Mouse (Mus musculus): ENCODE results near the gene Kcne2. TPM values are rescaled to one million over a fixed set of nuclear protein-coding genes. Genes with fewer than 3 reads are reported as not detected.

The Kcne2 gene
- polyA plus RNA-seq, 1 experiment = not detected

- Histone ChIP-seq H3K36me3 (ENCODE audit: control insufficient read depth, insufficient read depth) (no peaks in the 10 kb centered on the region), H3K27me3 (ENCODE audit: control insufficient read depth, insufficient read depth, insufficient read length) (peaks cover 21% of the 10 kb centered on the region), H3ac (ENCODE audit: control insufficient read depth, insufficient read length) (no peak overlapping the region), H3K79me2 (ENCODE audit: control insufficient read depth, insufficient read depth) (no peaks in the 10 kb centered on the region), H3K4me2 (ENCODE audit: low read depth) (no peak overlapping the region), H3K4me3 (no peak overlapping the region)
- TF ChIP-seq CEBPB (IDR thresholded peaks at IDR 0.05; ENCODE audit: insufficient read depth, poor library complexity, severe bottlenecking) (no peak), REST (IDR thresholded peaks at IDR 0.05; ENCODE audit: insufficient read depth, insufficient read length) (no peak), TCF3 (IDR thresholded peaks at IDR 0.05; ENCODE audit: insufficient read length, low read depth) (no peak), MAX (IDR thresholded peaks at IDR 0.05; ENCODE audit: low read depth) (no peak), POLR2AphosphoS2 (IDR thresholded peaks at IDR 0.05; ENCODE audit: insufficient read length, low read depth) (no peak), TCF12 (IDR thresholded peaks at IDR 0.05; ENCODE audit: insufficient read depth, poor library complexity, severe bottlenecking) (no peak), MYOG (IDR thresholded peaks at IDR 0.05; ENCODE audit: control insufficient read depth in 1 of 3, insufficient read depth in 1 of 3, insufficient read length in 2 of 3, low read depth in 2 of 3) (no peak), MYOD1 (IDR thresholded peaks at IDR 0.05; ENCODE audit: control insufficient read depth in 1 of 3, insufficient read length in 2 of 3, low read depth in 2 of 3) (no peak), E2F4 (IDR thresholded peaks at IDR 0.05; ENCODE audit: insufficient read depth) (no peak), SRF (IDR thresholded peaks at IDR 0.05; ENCODE audit: control insufficient read depth, insufficient read length, low read depth) (no peak), POLR2A (IDR thresholded peaks at IDR 0.05; ENCODE audit: insufficient read length, low read depth) (no peak), USF1 (IDR thresholded peaks at IDR 0.05; ENCODE audit: low read depth) (no peak)
Measured at GRCm38 (mm10) chr16:92290045-92290444, 2.1 kb upstream of the Kcne2 start.

- Histone ChIP-seq H3K4me3 (no peak overlapping the region), H3K27me3 (ENCODE audit: control insufficient read depth, insufficient read depth, insufficient read length) (peaks cover 35% of the 10 kb centered on the region), H3K79me2 (ENCODE audit: control insufficient read depth, insufficient read depth) (no peaks in the 10 kb centered on the region), H3K36me3 (ENCODE audit: control insufficient read depth, insufficient read depth) (no peaks in the 10 kb centered on the region), H3K4me2 (ENCODE audit: low read depth) (no peak overlapping the region), H3ac (ENCODE audit: control insufficient read depth, insufficient read length) (no peak overlapping the region)
- no peak for TF ChIP-seq POLR2AphosphoS2 (IDR thresholded peaks at IDR 0.05; ENCODE audit: insufficient read length, low read depth)
- TF ChIP-seq SRF (IDR thresholded peaks at IDR 0.05; ENCODE audit: control insufficient read depth, insufficient read length, low read depth) = no peak
- no peak for TF ChIP-seq MYOG (IDR thresholded peaks at IDR 0.05; ENCODE audit: control insufficient read depth in 1 of 3, insufficient read depth in 1 of 3, insufficient read length in 2 of 3, low read depth in 2 of 3)
- no peak for TF ChIP-seq TCF12 (IDR thresholded peaks at IDR 0.05; ENCODE audit: insufficient read depth, poor library complexity, severe bottlenecking)
- TF ChIP-seq MYOD1 (IDR thresholded peaks at IDR 0.05; ENCODE audit: control insufficient read depth in 1 of 3, insufficient read length in 2 of 3, low read depth in 2 of 3) = no peak
Measured at GRCm38 (mm10) chr16:92294267-92294970, 2.2 kb downstream of the Kcne2 start.

GRCm38 (mm10) chr16:92295328-92295727 lies 3.1 kb downstream of the Kcne2 start:
- H3ac ChIP-seq (ENCODE audit: control insufficient read depth, insufficient read length) = no peak overlapping the region
- no peaks in the 10 kb centered on the region for H3K36me3 ChIP-seq (ENCODE audit: control insufficient read depth, insufficient read depth)
- TF ChIP-seq REST (IDR thresholded peaks at IDR 0.05; ENCODE audit: insufficient read depth, insufficient read length) (no peak), POLR2AphosphoS2 (IDR thresholded peaks at IDR 0.05; ENCODE audit: insufficient read length, low read depth) (no peak), USF1 (IDR thresholded peaks at IDR 0.05; ENCODE audit: low read depth) (no peak), POLR2A (IDR thresholded peaks at IDR 0.05; ENCODE audit: insufficient read length, low read depth) (no peak), SRF (IDR thresholded peaks at IDR 0.05; ENCODE audit: control insufficient read depth, insufficient read length, low read depth) (no peak), MAX (IDR thresholded peaks at IDR 0.05; ENCODE audit: low read depth) (no peak), MYOD1 (IDR thresholded peaks at IDR 0.05; ENCODE audit: control insufficient read depth in 1 of 3, insufficient read length in 2 of 3, low read depth in 2 of 3) (no peak), TCF3 (IDR thresholded peaks at IDR 0.05; ENCODE audit: insufficient read length, low read depth) (no peak)
- no peak overlapping the region for H3K4me3 ChIP-seq
- peaks cover 35% of the 10 kb centered on the region for H3K27me3 ChIP-seq (ENCODE audit: control insufficient read depth, insufficient read depth, insufficient read length)
- H3K4me2 ChIP-seq (ENCODE audit: low read depth) = no peak overlapping the region
- no peaks in the 10 kb centered on the region for H3K79me2 ChIP-seq (ENCODE audit: control insufficient read depth, insufficient read depth)

GRCm38 (mm10) chr16:92300649-92301411 lies 8.6 kb downstream of the Kcne2 start, which contains the start of gene Smim11:
Gene Smim11 (plus strand): TSS chr16:92301286.
- H3K4me2 ChIP-seq (ENCODE audit: low read depth) = peak within 1 kb of the TSS; percentile 98
- H3K27me3 ChIP-seq (ENCODE audit: control insufficient read depth, insufficient read depth, insufficient read length) = peaks cover 7% of the 10 kb centered on the region
- H3K79me2 ChIP-seq (ENCODE audit: control insufficient read depth, insufficient read depth) = no peaks in the 10 kb centered on the region
- no peaks in the 10 kb centered on the region for H3K36me3 ChIP-seq (ENCODE audit: control insufficient read depth, insufficient read depth)
- TF ChIP-seq TCF12 (IDR thresholded peaks at IDR 0.05; ENCODE audit: insufficient read depth, poor library complexity, severe bottlenecking) (no peak), USF1 (IDR thresholded peaks at IDR 0.05; ENCODE audit: low read depth) (no peak), CEBPB (IDR thresholded peaks at IDR 0.05; ENCODE audit: insufficient read depth, poor library complexity, severe bottlenecking) (no peak), POLR2A (IDR thresholded peaks at IDR 0.05; ENCODE audit: insufficient read length, low read depth) (peak; percentile 69), POLR2AphosphoS2 (IDR thresholded peaks at IDR 0.05; ENCODE audit: insufficient read length, low read depth) (no peak)
- H3K4me3 ChIP-seq = peak within 1 kb of the TSS; percentile 88
- H3ac ChIP-seq (ENCODE audit: control insufficient read depth, insufficient read length) = peak within 1 kb of the TSS; percentile 14

GRCm38 (mm10) chr16:92301412-92301806 lies 9.2 kb downstream of the Kcne2 start:
- Histone ChIP-seq H3K36me3 (ENCODE audit: control insufficient read depth, insufficient read depth) (no peaks in the 10 kb centered on the region), H3K4me3 (peak overlapping the region; percentile 88), H3K79me2 (ENCODE audit: control insufficient read depth, insufficient read depth) (no peaks in the 10 kb centered on the region), H3K4me2 (ENCODE audit: low read depth) (peak overlapping the region; percentile 94), H3ac (ENCODE audit: control insufficient read depth, insufficient read length) (peak overlapping the region; percentile 14), H3K27me3 (ENCODE audit: control insufficient read depth, insufficient read depth, insufficient read length) (peaks cover 5% of the 10 kb centered on the region)
- TF ChIP-seq E2F4 (IDR thresholded peaks at IDR 0.05; ENCODE audit: insufficient read depth) (no peak), POLR2AphosphoS2 (IDR thresholded peaks at IDR 0.05; ENCODE audit: insufficient read length, low read depth) (no peak), MYOD1 (IDR thresholded peaks at IDR 0.05; ENCODE audit: control insufficient read depth in 1 of 3, insufficient read length in 2 of 3, low read depth in 2 of 3) (no peak), SRF (IDR thresholded peaks at IDR 0.05; ENCODE audit: control insufficient read depth, insufficient read length, low read depth) (no peak), REST (IDR thresholded peaks at IDR 0.05; ENCODE audit: insufficient read depth, insufficient read length) (no peak), TCF12 (IDR thresholded peaks at IDR 0.05; ENCODE audit: insufficient read depth, poor library complexity, severe bottlenecking) (no peak), POLR2A (IDR thresholded peaks at IDR 0.05; ENCODE audit: insufficient read length, low read depth) (no peak), CEBPB (IDR thresholded peaks at IDR 0.05; ENCODE audit: insufficient read depth, poor library complexity, severe bottlenecking) (no peak), MYOG (IDR thresholded peaks at IDR 0.05; ENCODE audit: control insufficient read depth in 1 of 3, insufficient read depth in 1 of 3, insufficient read length in 2 of 3, low read depth in 2 of 3) (no peak), USF1 (IDR thresholded peaks at IDR 0.05; ENCODE audit: low read depth) (no peak), MAX (IDR thresholded peaks at IDR 0.05; ENCODE audit: low read depth) (no peak), TCF3 (IDR thresholded peaks at IDR 0.05; ENCODE audit: insufficient read length, low read depth) (no peak)

Data from myocyte (in vitro differentiated cells).